Mouse (Mus musculus): ENCODE measurements around the gene Pepd. TPM values are rescaled to one million over a fixed set of nuclear protein-coding genes. Genes with fewer than 3 reads are reported as not detected.

The Pepd gene
- total RNA-seq, 1 experiment: 53.9 TPM

DNA sequence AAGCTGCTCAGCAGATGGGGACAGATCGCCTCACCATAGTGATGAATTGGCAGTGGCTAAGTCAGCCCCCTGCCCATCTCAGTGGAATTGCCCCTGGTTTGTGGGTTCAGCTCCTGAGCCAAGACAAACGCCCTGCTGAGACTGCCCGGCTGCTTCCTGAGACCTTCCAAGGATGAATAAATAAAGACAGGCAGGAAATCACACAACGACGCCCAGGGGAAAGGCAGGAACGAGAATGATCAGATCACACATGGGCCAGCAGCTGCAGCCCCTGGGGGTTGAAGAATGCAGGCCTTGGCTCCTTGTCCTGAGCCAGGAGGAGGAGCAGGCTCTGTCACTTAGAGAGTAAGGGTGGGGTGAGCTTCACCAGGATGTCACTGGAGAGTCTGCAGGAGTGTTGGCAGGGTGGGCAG is 123.0 kb downstream of the Pepd start:
- no peaks in the 10 kb centered on the region for H3K9me3 ChIP-seq (ENCODE audit: control insufficient read depth, insufficient read depth, low read depth, low read length)
- peaks cover 18% of the 10 kb centered on the region for H3K36me3 ChIP-seq (ENCODE audit: control insufficient read depth, insufficient read depth, low read length, poor library complexity, severe bottlenecking)
- H3K4me1 ChIP-seq (ENCODE audit: control insufficient read depth in 2 of 2, insufficient read depth in 2 of 2, low read length in 2 of 2, poor library complexity in 1 of 2): no peaks in the 10 kb centered on the region
- no peak overlapping the region for H3K4me3 ChIP-seq (ENCODE audit: insufficient read depth in 1 of 2, low read depth in 1 of 2, low read length in 2 of 2, poor library complexity in 1 of 2, severe bottlenecking in 1 of 2)
- no peak for DNase-seq (ENCODE audit: low read depth, low spot score)
- no peak overlapping the region for H3K27ac ChIP-seq (ENCODE audit: insufficient read depth, low read depth, low read length, poor library complexity, severe bottlenecking)
- no peak overlapping the region for H3K9ac ChIP-seq (ENCODE audit: insufficient read depth, low read depth, low read length, poor library complexity, severe bottlenecking)
- in situ Hi-C loops (cut with MboI; ENCODE audit: low sequenced_read_pairs in 2 of 2, unreplicated experiment in 2 of 2): no loop called here
- no peak for TF ChIP-seq CHD2 (IDR thresholded peaks at IDR 0.05; ENCODE audit: low read depth, low read length)
- TF ChIP-seq HCFC1 (IDR thresholded peaks at IDR 0.05; ENCODE audit: borderline replicate concordance, insufficient read depth, low read length): no peak
- TF ChIP-seq MAFK (IDR thresholded peaks at IDR 0.05; ENCODE audit: insufficient read depth, low read depth, low read length): no peak
- no peak for TF ChIP-seq ZC3H11A (IDR thresholded peaks at IDR 0.05; ENCODE audit: borderline replicate concordance, low read depth, low read length)

DNA sequence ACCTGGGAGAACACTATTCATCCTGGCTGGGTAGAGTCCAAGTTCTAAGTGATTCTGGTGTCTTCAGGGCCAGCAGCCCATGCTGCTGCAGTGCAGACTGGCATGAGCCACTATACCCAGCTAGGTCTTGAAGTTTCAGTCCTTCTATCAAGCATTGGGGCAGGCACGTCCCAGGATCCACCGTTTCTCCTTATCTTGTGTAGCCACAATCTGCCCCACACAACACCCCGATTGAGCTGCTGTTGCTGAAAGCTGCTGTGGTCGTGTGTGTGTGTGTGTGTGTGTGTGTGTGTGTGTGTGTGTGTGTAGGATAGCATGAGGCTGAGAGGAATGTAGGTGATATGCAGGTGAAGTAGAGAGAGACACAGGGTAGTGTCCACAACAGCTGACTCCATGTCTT is 123.4 kb downstream of the Pepd start:
- no peak for TF ChIP-seq CHD2 (IDR thresholded peaks at IDR 0.05; ENCODE audit: low read depth, low read length)
- TF ChIP-seq ZC3H11A (IDR thresholded peaks at IDR 0.05; ENCODE audit: borderline replicate concordance, low read depth, low read length): no peak
- no peak for TF ChIP-seq MAFK (IDR thresholded peaks at IDR 0.05; ENCODE audit: insufficient read depth, low read depth, low read length)
- no peak for TF ChIP-seq HCFC1 (IDR thresholded peaks at IDR 0.05; ENCODE audit: borderline replicate concordance, insufficient read depth, low read length)
- no peak for TF ChIP-seq ZNF384 (IDR thresholded peaks at IDR 0.05; ENCODE audit: low read depth, low read length)
- Histone ChIP-seq H3K4me1 (ENCODE audit: control insufficient read depth in 2 of 2, insufficient read depth in 2 of 2, low read length in 2 of 2, poor library complexity in 1 of 2) (no peaks in the 10 kb centered on the region), H3K9me3 (ENCODE audit: control insufficient read depth, insufficient read depth, low read depth, low read length) (no peaks in the 10 kb centered on the region), H3K4me3 (ENCODE audit: insufficient read depth in 1 of 2, low read depth in 1 of 2, low read length in 2 of 2, poor library complexity in 1 of 2, severe bottlenecking in 1 of 2) (no peak overlapping the region), H3K27ac (ENCODE audit: insufficient read depth, low read depth, low read length, poor library complexity, severe bottlenecking) (no peak overlapping the region), H3K9ac (ENCODE audit: insufficient read depth, low read depth, low read length, poor library complexity, severe bottlenecking) (no peak overlapping the region), H3K36me3 (ENCODE audit: control insufficient read depth, insufficient read depth, low read length, poor library complexity, severe bottlenecking) (peaks cover 16% of the 10 kb centered on the region)
- DNase-seq (ENCODE audit: low read depth, low spot score): no peak
- in situ Hi-C loops (cut with MboI; ENCODE audit: low sequenced_read_pairs in 2 of 2, unreplicated experiment in 2 of 2): no loop called here

GRCm38 (mm10) chr7:35036266-35036731 is 124.1 kb downstream of the Pepd start:
- Histone ChIP-seq H3K27ac (ENCODE audit: insufficient read depth, low read depth, low read length, poor library complexity, severe bottlenecking) (no peak overlapping the region), H3K9me3 (ENCODE audit: control insufficient read depth, insufficient read depth, low read depth, low read length) (no peaks in the 10 kb centered on the region), H3K9ac (ENCODE audit: insufficient read depth, low read depth, low read length, poor library complexity, severe bottlenecking) (no peak overlapping the region), H3K36me3 (ENCODE audit: control insufficient read depth, insufficient read depth, low read length, poor library complexity, severe bottlenecking) (peaks cover 14% of the 10 kb centered on the region), H3K4me3 (ENCODE audit: insufficient read depth in 1 of 2, low read depth in 1 of 2, low read length in 2 of 2, poor library complexity in 1 of 2, severe bottlenecking in 1 of 2) (no peak overlapping the region), H3K4me1 (ENCODE audit: control insufficient read depth in 2 of 2, insufficient read depth in 2 of 2, low read length in 2 of 2, poor library complexity in 1 of 2) (no peaks in the 10 kb centered on the region; a peak in 1 of 4 replicates)
- no peak for TF ChIP-seq MAFK (IDR thresholded peaks at IDR 0.05; ENCODE audit: insufficient read depth, low read depth, low read length)
- DNase-seq (ENCODE audit: low read depth, low spot score): no peak
- in situ Hi-C loops (cut with MboI; ENCODE audit: low sequenced_read_pairs in 2 of 2, unreplicated experiment in 2 of 2): no loop called here

DNA sequence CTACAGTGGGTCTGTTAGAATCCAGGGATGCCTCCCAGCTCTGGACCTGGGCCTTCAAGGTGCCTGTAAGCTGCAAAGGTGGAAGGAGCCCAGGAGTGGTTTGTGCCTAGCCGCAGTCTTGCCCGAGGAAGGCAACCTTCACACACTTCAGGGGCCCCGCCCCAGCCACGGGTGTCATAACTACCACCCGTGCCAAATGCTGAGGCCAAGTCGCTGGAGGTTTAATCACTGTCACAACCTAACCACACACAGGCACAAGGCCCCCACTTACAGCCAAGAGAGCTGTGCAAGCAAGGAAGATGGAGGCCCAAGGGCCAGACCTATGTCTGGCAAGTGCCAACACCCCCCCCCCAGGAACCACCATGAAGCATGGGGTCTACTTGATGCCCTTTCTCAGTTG is 125.2 kb downstream of the Pepd start:
- H3K36me3 ChIP-seq (ENCODE audit: control insufficient read depth, insufficient read depth, low read length, poor library complexity, severe bottlenecking): peaks cover 7% of the 10 kb centered on the region; the same call in 1 of the 2 replicates
- DNase-seq (ENCODE audit: low read depth, low spot score): no peak
- no peak overlapping the region for H3K9ac ChIP-seq (ENCODE audit: insufficient read depth, low read depth, low read length, poor library complexity, severe bottlenecking)
- H3K4me3 ChIP-seq (ENCODE audit: insufficient read depth in 1 of 2, low read depth in 1 of 2, low read length in 2 of 2, poor library complexity in 1 of 2, severe bottlenecking in 1 of 2): no peak overlapping the region
- TF ChIP-seq ZC3H11A (IDR thresholded peaks at IDR 0.05; ENCODE audit: borderline replicate concordance, low read depth, low read length) (no peak), HCFC1 (IDR thresholded peaks at IDR 0.05; ENCODE audit: borderline replicate concordance, insufficient read depth, low read length) (no peak), CHD2 (IDR thresholded peaks at IDR 0.05; ENCODE audit: low read depth, low read length) (no peak), MAFK (IDR thresholded peaks at IDR 0.05; ENCODE audit: insufficient read depth, low read depth, low read length) (no peak), ZNF384 (IDR thresholded peaks at IDR 0.05; ENCODE audit: low read depth, low read length) (no peak)
- in situ Hi-C loops (cut with MboI; ENCODE audit: low sequenced_read_pairs in 2 of 2, unreplicated experiment in 2 of 2): no loop called here
- H3K27ac ChIP-seq (ENCODE audit: insufficient read depth, low read depth, low read length, poor library complexity, severe bottlenecking): no peak overlapping the region
- no peaks in the 10 kb centered on the region; a peak in 1 of 4 replicates for H3K4me1 ChIP-seq (ENCODE audit: control insufficient read depth in 2 of 2, insufficient read depth in 2 of 2, low read length in 2 of 2, poor library complexity in 1 of 2)
- H3K9me3 ChIP-seq (ENCODE audit: control insufficient read depth, insufficient read depth, low read depth, low read length): no peaks in the 10 kb centered on the region

Data from ES-E14 (cell line).